Mouse (Mus musculus) midbrain, embryonic 10.5 days (tissue): ENCODE measurements around the gene Mtnr1b. TPM values are rescaled to one million over a fixed set of nuclear protein-coding genes. Genes with fewer than 3 reads are reported as not detected.
A peak's percentile ranks its signal among the peaks of the same experiment; 100 is the strongest.

Source experiments
- DNase-seq: peaks from one replicate; pipeline ENCODE4 v3.0.0-alpha.2; 2017; ENCODE audit warnings: low spot score
- H3K27ac ChIP-seq: fragments of 300-500 bp; sonication (generic); replicated peaks from 2 replicates; pipeline ENCODE4 v1.5.1; 2016; ENCODE audit warnings: mild to moderate bottlenecking
- H3K27me3 ChIP-seq: fragments of 300-500 bp; sonication (generic); 2 replicates; pipeline ENCODE4 v1.6.1; 2016; ENCODE audit warnings: low read depth, mild to moderate bottlenecking; ENCODE audit not compliant: poor library complexity, severe bottlenecking
- H3K36me3 ChIP-seq: fragments of 300-500 bp; sonication (generic); 2 replicates; pipeline ENCODE4 v1.6.1; 2016; ENCODE audit warnings: mild to moderate bottlenecking, moderate library complexity
- H3K4me1 ChIP-seq: fragments of 300-500 bp; sonication (generic); 2 replicates; pipeline ENCODE4 v1.6.1; 2016
- H3K4me3 ChIP-seq: fragments of 300-500 bp; sonication (generic); 2 replicates; pipeline ENCODE4 v1.5.1; 2016; ENCODE audit warnings: mild to moderate bottlenecking, moderate library complexity
- H3K9me3 ChIP-seq: fragments of 300-500 bp; sonication (generic); replicated peaks from 2 replicates; pipeline ENCODE4 v1.6.1; 2016; ENCODE audit warnings: mild to moderate bottlenecking
- WGBS: fragments of 180-500 bp; shearing (Covaris S2); methylation state at CpG from one replicate; pipeline ENCODE4 v1.1.7; 2016; 5-methylcytosine and 5-hydroxymethylcytosine counted together
- polyA plus RNA-seq: library from polyadenylated mRNA; unstranded; fragments of >200 nt; fragmentation: Nextera tagmentation; extraction: Ambion mirVana; gene quantifications from 2 replicates; pipeline ENCODE4 v1.2.1, GENCODE M21; 2016

The Mtnr1b gene
- not detected in 2 replicates for polyA plus RNA-seq

DNA sequence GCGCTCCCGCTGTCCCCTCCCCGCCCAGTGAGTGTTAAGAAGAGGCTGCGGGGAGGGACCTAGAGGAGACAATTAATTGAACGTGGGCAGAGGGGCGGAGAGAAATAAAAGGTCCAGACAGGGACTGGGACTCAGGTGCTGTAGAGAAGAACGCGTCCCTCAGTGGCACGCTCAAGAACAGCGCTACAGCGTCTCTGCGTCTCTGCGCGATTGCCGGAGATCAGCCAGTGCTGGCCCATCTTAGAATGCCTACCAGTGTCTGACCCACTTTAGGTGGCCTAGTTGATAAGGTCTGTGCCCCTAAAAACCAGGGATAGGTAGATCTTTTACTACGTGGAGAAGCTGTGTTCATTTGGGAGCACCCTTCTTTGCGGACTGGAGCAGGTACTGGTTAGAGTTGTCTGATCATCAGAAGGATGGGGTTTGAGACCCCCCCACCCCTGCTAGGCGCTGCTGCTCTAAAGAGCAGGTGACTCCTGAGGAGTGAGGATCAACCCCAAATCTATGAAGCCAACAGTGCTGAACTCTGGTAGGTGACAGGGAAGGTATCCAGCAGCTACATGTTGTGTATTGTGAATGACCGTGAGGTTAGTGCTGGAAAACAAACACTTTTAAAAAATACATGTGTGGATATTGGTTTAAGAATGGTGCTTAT lies at the start of gene Mtnr1b:
Gene Mtnr1b (minus strand): TSS at position 51 of the 655 bp plus-strand sequence.
- H3K9me3 ChIP-seq, result no peaks in the 10 kb centered on the region
- no peaks in the 10 kb centered on the region for H3K4me1 ChIP-seq
- peaks cover 14% of the 10 kb centered on the region for H3K27me3 ChIP-seq
- H3K27ac ChIP-seq, result no peak within 1 kb of the TSS
- WGBS, result 47% methylated on average over 19 of the region's 19 CpGs
- no peaks in the 10 kb centered on the region for H3K36me3 ChIP-seq
- no peak for DNase-seq
- no peak within 1 kb of the TSS for H3K4me3 ChIP-seq

GRCm38 (mm10) chr9:15920271-15920670 lies 45.9 kb upstream of the Mtnr1b start:
- no peak for DNase-seq
- H3K9me3 ChIP-seq, result no peaks in the 10 kb centered on the region
- peaks cover 32% of the 10 kb centered on the region for H3K36me3 ChIP-seq
- H3K4me3 ChIP-seq, result no peak overlapping the region
- no peaks in the 10 kb centered on the region for H3K4me1 ChIP-seq
- no peak overlapping the region for H3K27ac ChIP-seq
- 81% methylated on average over 4 of the region's 4 CpGs for WGBS
- H3K27me3 ChIP-seq, result no peaks in the 10 kb centered on the region

DNA sequence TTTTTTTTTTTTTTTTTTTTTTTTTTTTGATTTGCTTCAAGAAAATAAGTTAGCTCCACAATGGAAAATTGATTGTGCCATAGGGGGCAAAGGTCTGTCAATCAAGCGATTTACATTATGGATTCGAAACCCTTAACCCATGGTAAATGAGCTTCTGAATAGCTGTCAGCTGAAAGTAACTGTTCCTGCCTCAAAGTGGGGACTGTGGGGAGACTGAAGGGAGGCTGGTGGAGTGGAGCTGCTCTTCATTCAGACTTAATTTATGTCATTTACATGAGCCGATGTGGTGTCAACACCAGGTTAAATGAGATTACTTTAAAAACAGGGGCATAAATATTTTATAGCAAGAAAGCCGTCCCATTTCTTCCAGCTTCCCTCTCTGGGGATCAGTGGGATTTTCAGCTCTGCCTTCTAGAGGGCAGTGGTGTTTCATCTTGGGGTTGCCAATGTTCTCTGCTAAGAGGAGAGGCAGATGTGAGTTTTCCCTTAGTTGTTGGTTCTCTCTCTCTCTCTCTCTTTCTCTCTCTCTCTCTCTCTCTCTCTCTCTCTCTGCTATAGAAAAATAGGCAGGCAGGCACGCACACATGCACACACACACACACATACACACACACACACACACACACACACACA lies 45.1 kb upstream of the Mtnr1b start:
- no peak for DNase-seq
- Histone ChIP-seq H3K9me3 (no peaks in the 10 kb centered on the region), H3K4me3 (no peak overlapping the region), H3K27me3 (no peaks in the 10 kb centered on the region), H3K36me3 (peaks cover 40% of the 10 kb centered on the region), H3K4me1 (no peaks in the 10 kb centered on the region), H3K27ac (no peak overlapping the region)
- WGBS, result 73% methylated on average over 5 of the region's 5 CpGs

- no peak for DNase-seq
- H3K9me3 ChIP-seq, result no peaks in the 10 kb centered on the region
These were observed 42.2 kb upstream of the Mtnr1b start for GRCm38 (mm10) chr9:15916600-15916999.

GRCm38 (mm10) chr9:15912735-15913134 lies 38.4 kb upstream of the Mtnr1b start:
- 75% methylated on average over 1 of the region's 1 CpGs for WGBS
- DNase-seq, result no peak
- H3K36me3 ChIP-seq, result peaks cover 22% of the 10 kb centered on the region
- H3K9me3 ChIP-seq, result no peaks in the 10 kb centered on the region
- H3K27me3 ChIP-seq, result no peaks in the 10 kb centered on the region
- no peak overlapping the region for H3K4me3 ChIP-seq
- H3K4me1 ChIP-seq, result no peaks in the 10 kb centered on the region
- H3K27ac ChIP-seq, result no peak overlapping the region

More at GRCm38 (mm10) chr9:15916600-15916999, 42.2 kb upstream of the Mtnr1b start:
- Histone ChIP-seq H3K4me1 (no peaks in the 10 kb centered on the region), H3K27me3 (no peaks in the 10 kb centered on the region), H3K36me3 (peaks cover 32% of the 10 kb centered on the region), H3K27ac (no peak overlapping the region), H3K4me3 (no peak overlapping the region)

DNA sequence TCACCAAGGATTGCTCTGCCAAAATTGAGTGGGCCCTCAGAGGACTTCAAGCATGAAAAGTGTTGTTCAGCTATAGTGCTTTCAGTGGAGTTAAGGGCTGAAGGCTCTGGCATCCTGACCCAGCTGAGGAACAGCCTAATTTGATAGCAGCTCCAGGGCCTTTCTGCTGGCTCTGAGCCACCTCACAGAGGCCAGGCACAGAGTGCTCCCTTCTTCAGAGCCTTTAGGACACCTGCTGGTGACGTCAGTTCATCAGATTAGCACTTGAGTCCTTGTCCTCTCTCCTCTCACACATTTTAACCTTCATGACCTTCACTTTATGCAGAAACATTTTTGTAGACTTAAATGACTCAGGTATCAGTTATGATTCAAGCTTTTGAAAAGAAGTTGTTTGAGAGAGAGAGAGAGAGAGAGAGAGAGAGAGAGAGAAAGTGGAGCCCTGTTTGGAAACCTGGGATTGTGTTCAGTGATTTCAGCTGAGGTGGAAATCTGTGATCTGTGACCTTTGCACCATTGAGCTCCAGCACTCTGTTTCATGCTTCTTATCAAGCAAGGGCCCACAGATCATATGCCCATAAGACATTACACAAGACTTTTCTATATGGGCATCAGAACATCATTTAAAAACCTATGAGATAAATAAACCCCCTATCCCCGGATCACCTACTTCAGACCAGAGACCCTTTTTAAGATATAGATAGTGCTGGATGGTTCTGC lies 35.2 kb upstream of the Mtnr1b start:
- DNase-seq, result no peak
- Histone ChIP-seq H3K4me1 (no peaks in the 10 kb centered on the region), H3K9me3 (no peaks in the 10 kb centered on the region), H3K27ac (no peak overlapping the region), H3K4me3 (no peak overlapping the region), H3K27me3 (no peaks in the 10 kb centered on the region), H3K36me3 (peaks cover 2% of the 10 kb centered on the region)
- 71% methylated on average over 2 of the region's 2 CpGs for WGBS

- H3K4me3 ChIP-seq, result no peak overlapping the region
- H3K27me3 ChIP-seq, result no peaks in the 10 kb centered on the region
- no peaks in the 10 kb centered on the region for H3K36me3 ChIP-seq
- no peak overlapping the region for H3K27ac ChIP-seq
- 81% methylated on average over 9 of the region's 9 CpGs for WGBS
- no peaks in the 10 kb centered on the region for H3K4me1 ChIP-seq
- no peaks in the 10 kb centered on the region for H3K9me3 ChIP-seq
- no peak for DNase-seq
These were observed 29.8 kb upstream of the Mtnr1b start for GRCm38 (mm10) chr9:15903948-15904750.

DNA sequence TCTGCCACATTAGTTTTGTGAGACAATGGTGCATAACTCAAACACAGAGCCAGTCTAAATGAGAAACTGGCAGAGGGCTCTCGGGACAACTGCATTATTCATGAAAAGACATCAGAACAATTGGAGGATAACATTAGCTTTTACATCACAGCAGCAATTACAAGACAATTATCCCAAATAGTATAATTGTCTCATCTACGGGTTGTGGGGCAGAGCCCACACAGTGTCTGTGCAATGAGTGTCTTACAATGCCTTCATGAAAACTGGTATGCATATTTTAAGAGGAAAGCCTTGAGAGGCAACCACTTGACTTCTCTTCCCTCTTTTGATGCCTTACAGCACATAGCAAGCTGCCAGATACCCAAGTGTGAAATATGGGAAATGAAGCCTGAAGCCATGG lies 23.8 kb upstream of the Mtnr1b start:
- H3K4me1 ChIP-seq, result no peaks in the 10 kb centered on the region
- no peak overlapping the region for H3K4me3 ChIP-seq
- H3K9me3 ChIP-seq, result no peaks in the 10 kb centered on the region
- H3K27me3 ChIP-seq, result no peaks in the 10 kb centered on the region
- no peak for DNase-seq
- 84% methylated on average over 2 of the region's 2 CpGs for WGBS
- H3K36me3 ChIP-seq, result no peaks in the 10 kb centered on the region
- no peak overlapping the region for H3K27ac ChIP-seq

- Histone ChIP-seq H3K9me3 (no peaks in the 10 kb centered on the region), H3K36me3 (no peaks in the 10 kb centered on the region), H3K4me3 (no peak overlapping the region), H3K27me3 (no peaks in the 10 kb centered on the region), H3K4me1 (no peaks in the 10 kb centered on the region), H3K27ac (no peak overlapping the region)
- DNase-seq, result no peak
- 90% methylated on average over 5 of the region's 5 CpGs for WGBS
These were observed 12.4 kb upstream of the Mtnr1b start for GRCm38 (mm10) chr9:15886756-15887155.

DNA sequence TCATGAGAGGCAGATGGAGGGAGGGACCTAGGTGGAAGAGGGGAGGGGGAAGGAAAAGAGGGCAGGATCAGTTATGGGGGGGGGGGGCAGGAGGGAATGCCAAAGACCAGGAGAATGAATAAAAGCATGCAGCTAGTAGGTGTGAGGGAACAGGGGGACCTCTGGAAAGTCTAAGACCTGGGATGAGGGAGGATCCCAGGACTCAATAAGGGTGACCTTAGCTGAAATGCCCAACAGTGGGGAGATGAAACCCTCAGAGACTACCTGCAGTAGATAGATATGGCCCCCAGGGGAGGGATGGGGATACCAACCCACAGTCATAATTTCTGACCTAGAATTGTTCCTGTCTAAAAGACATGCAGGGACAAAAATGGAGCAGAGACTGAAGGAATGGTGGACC lies 6.4 kb upstream of the Mtnr1b start:
- no peaks in the 10 kb centered on the region for H3K27me3 ChIP-seq
- 0 out of 2 replicates have a peak, but pooled peaks cover 3% of the 10 kb centered on the region for H3K4me1 ChIP-seq
- H3K27ac ChIP-seq, result no peak overlapping the region
- no peaks in the 10 kb centered on the region for H3K9me3 ChIP-seq
- no peaks in the 10 kb centered on the region for H3K36me3 ChIP-seq
- no peak overlapping the region for H3K4me3 ChIP-seq
- no peak for DNase-seq

DNA sequence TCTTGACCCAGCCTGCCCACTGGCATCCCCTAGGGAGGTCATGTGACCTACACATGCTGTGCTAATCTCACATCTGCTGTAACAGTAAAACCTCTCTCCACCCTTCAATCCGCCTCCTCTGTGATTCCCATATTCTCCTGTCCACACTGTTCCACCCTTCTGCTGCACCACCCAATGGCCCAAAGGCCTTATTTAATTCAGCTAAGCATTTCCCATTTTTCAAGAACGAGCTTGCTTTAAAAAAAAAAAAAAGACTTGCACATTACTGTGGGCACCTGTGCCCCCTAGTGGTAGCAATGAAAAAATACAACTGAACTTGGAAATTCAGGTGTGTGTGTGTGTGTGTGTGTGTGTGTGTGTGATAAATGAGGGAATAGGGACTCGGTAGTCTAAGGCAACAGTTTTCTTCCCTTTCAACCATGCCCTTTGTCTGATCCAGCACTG lies 5.8 kb upstream of the Mtnr1b start:
- no peak overlapping the region for H3K4me3 ChIP-seq
- no peaks in the 10 kb centered on the region for H3K9me3 ChIP-seq
- H3K27ac ChIP-seq, result no peak overlapping the region
- H3K27me3 ChIP-seq, result no peaks in the 10 kb centered on the region
- H3K36me3 ChIP-seq, result no peaks in the 10 kb centered on the region
- H3K4me1 ChIP-seq, result 0 out of 2 replicates have a peak, but pooled peaks cover 3% of the 10 kb centered on the region
- WGBS, result 36% methylated on average over 3 of the region's 3 CpGs
- DNase-seq, result peak; percentile 18

GRCm38 (mm10) chr9:15870013-15870412 lies 4.3 kb downstream of the Mtnr1b start:
- no peak overlapping the region for H3K27ac ChIP-seq
- no peaks in the 10 kb centered on the region for H3K4me1 ChIP-seq
- DNase-seq, result no peak
- H3K27me3 ChIP-seq, result peaks cover 14% of the 10 kb centered on the region
- H3K4me3 ChIP-seq, result no peak overlapping the region
- 80% methylated on average over 4 of the region's 4 CpGs for WGBS
- H3K36me3 ChIP-seq, result no peaks in the 10 kb centered on the region
- no peaks in the 10 kb centered on the region for H3K9me3 ChIP-seq
